ENCODE assay signal across 9 mouse cellular contexts in the genomic region with DNA sequence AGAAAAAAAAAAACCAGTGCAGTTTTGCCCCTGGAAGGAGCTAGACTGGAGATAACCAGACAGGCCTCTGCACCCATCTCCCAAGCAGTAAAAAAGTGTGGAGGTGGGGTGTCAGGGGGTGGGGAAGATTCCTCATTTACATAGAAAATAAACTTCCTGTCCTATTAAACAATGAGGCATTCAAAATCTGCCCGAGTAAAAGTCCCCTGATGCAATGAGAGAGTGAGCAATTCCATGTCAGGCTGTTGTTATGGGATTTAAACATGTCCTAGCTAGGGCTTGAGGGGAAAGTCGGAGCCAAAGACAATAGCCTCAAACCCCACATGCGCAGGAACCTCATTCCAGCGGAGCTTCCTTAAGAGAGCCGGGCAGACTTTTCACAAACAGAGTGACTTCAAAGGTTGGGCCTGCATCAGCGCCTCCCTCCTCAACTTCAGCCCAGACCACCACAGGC. TPM values are rescaled to one million over a fixed set of nuclear protein-coding genes. Genes with fewer than 3 reads are reported as not detected.
DNase-seq lines count a peak whose midpoint lies in the region; ATAC-seq lines count a peak whose summit lies in the region.
"Had no signal": no experiment of that assay in that cellular context is flagged by ENCODE, and none has a peak within 500 bp of the region (broad histone marks: within the 10 kb centered on the region; RNA-seq: fewer than 3 reads in every experiment).

No protein-coding gene starts in this region.

- ATAC-seq in hindbrain, embryonic 11.5 days (ENCODE audit: low FRiP score), result no peak
- ATAC-seq in hindbrain, embryonic 13.5 days (ENCODE audit: low FRiP score), result no peak
- ATAC-seq in embryonic facial prominence, embryonic 13.5 days (ENCODE audit: insufficient number of reproducible peaks, insufficient read depth, low FRiP score, low TSS enrichment, low read depth), result no peak
- ATAC-seq in limb, embryonic 15.5 days (ENCODE audit: insufficient number of reproducible peaks, low FRiP score, low TSS enrichment, low read depth), result no peak

- no peaks in the 10 kb centered on the region for H3K36me3 ChIP-seq in hindbrain, embryonic 11.5 days (ENCODE audit: control insufficient read depth, insufficient read depth, low read length)
- no peaks in the 10 kb centered on the region for H3K36me3 ChIP-seq in hindbrain, embryonic 13.5 days
- H3K36me3 ChIP-seq in embryonic facial prominence, embryonic 13.5 days, result no peaks in the 10 kb centered on the region
- H3K36me3 ChIP-seq in limb, embryonic 15.5 days, result no peaks in the 10 kb centered on the region

- no peaks in the 10 kb centered on the region for H3K9me3 ChIP-seq in hindbrain, embryonic 11.5 days (ENCODE audit: control insufficient read depth, low read length)
- H3K9me3 ChIP-seq in hindbrain, embryonic 13.5 days, result no peaks in the 10 kb centered on the region
- no peaks in the 10 kb centered on the region for H3K9me3 ChIP-seq in embryonic facial prominence, embryonic 13.5 days
- no peaks in the 10 kb centered on the region for H3K9me3 ChIP-seq in limb, embryonic 15.5 days

- H3K9ac ChIP-seq in hindbrain, embryonic 11.5 days (ENCODE audit: low read depth, low read length), result no peak overlapping the region
- no peak overlapping the region for H3K9ac ChIP-seq in hindbrain, embryonic 13.5 days
- no peak overlapping the region for H3K9ac ChIP-seq in embryonic facial prominence, embryonic 13.5 days
- no peak overlapping the region for H3K9ac ChIP-seq in limb, embryonic 15.5 days

- WGBS in hindbrain, embryonic 11.5 days, result 24% methylated on average over 6 of the region's 6 CpGs
- WGBS in hindbrain, embryonic 13.5 days, result 21% methylated on average over 6 of the region's 6 CpGs
- 1% methylated on average over 6 of the region's 6 CpGs for whole genome bisulfite sequencing in embryonic facial prominence, embryonic 13.5 days
- 15% methylated on average over 6 of the region's 6 CpGs for WGBS in limb, embryonic 15.5 days

- no peak overlapping the region for H3K4me2 ChIP-seq in hindbrain, embryonic 11.5 days (replicated peaks; ENCODE audit: low read depth, low read length)
- no peak overlapping the region for H3K4me2 ChIP-seq in hindbrain, embryonic 13.5 days
- peak overlapping the region; percentile 53 for H3K4me2 ChIP-seq in embryonic facial prominence, embryonic 13.5 days
- peak overlapping the region; percentile 24; the same call in 1 of the 2 replicates for H3K4me2 ChIP-seq in limb, embryonic 15.5 days

- peak; percentile 25 for DNase-seq in hindbrain, embryonic 11.5 days (ENCODE audit: low spot score)
- DNase-seq in ES-CJ7 (ENCODE audit: low read depth, low spot score), result peak; percentile 27
- DNase-seq in testis, postnatal 14 days (ENCODE audit: low spot score), result no peak
- DNase-seq in left cerebral cortex, adult 8-10 months (ENCODE audit: low spot score in 2 of 2), result no peak
- no peak for DNase-seq in right cerebral cortex, postnatal 36 days (ENCODE audit: low spot score in 2 of 2)
- DNase-seq: thymus, postnatal 14 days had no signal

- H3K4me1 ChIP-seq in hindbrain, embryonic 11.5 days (replicated peaks; ENCODE audit: control insufficient read depth, insufficient read depth, low read length), result no peaks in the 10 kb centered on the region
- H3K4me1 ChIP-seq in hindbrain, embryonic 13.5 days (replicated peaks), result peaks cover 4% of the 10 kb centered on the region; the same call in 1 of the 2 replicates
- peaks cover 44% of the 10 kb centered on the region for H3K4me1 ChIP-seq in embryonic facial prominence, embryonic 13.5 days
- H3K4me1 ChIP-seq in limb, embryonic 15.5 days, result peaks cover 24% of the 10 kb centered on the region

- H3K27ac ChIP-seq in hindbrain, embryonic 11.5 days (ENCODE audit: low read depth, low read length), result no peak overlapping the region; the same call in 1 of the 2 replicates
- no peak overlapping the region; the same call in 1 of the 2 replicates for H3K27ac ChIP-seq in hindbrain, embryonic 13.5 days
- H3K27ac ChIP-seq in embryonic facial prominence, embryonic 13.5 days, result peak overlapping the region; percentile 88
- peak overlapping the region; percentile 86 for H3K27ac ChIP-seq in limb, embryonic 15.5 days

- no peak overlapping the region for H3K4me3 ChIP-seq in hindbrain, embryonic 11.5 days (ENCODE audit: low read depth, low read length)
- H3K4me3 ChIP-seq in hindbrain, embryonic 13.5 days, result no peak overlapping the region
- no peak overlapping the region for H3K4me3 ChIP-seq in embryonic facial prominence, embryonic 13.5 days
- no peak overlapping the region for H3K4me3 ChIP-seq in limb, embryonic 15.5 days

- H3K27me3 ChIP-seq in hindbrain, embryonic 11.5 days (ENCODE audit: control insufficient read depth, insufficient read depth, low read length), result no peaks in the 10 kb centered on the region
- no peaks in the 10 kb centered on the region for H3K27me3 ChIP-seq in hindbrain, embryonic 13.5 days
- H3K27me3 ChIP-seq in embryonic facial prominence, embryonic 13.5 days, result no peaks in the 10 kb centered on the region
- H3K27me3 ChIP-seq in limb, embryonic 15.5 days, result no peaks in the 10 kb centered on the region

RNA-seq across cellular contexts. Expression of a gene that starts 50.7 kb away (rescaled TPM):
- polyA plus RNA-seq in hindbrain, embryonic 11.5 days (2014; fragmentation: Nextera tagmentation; extraction: Ambion mirVana), result not detected in 2 replicates
- 0.08 TPM in 1 of 2 replicates, not detected in the other for polyA plus RNA-seq in hindbrain, embryonic 13.5 days (2015; fragmentation: Nextera tagmentation; extraction: Ambion mirVana)
- 0.15 and 0.18 TPM in 2 replicates for polyA plus RNA-seq in embryonic facial prominence, embryonic 13.5 days (2015; fragmentation: Nextera tagmentation; extraction: Ambion mirVana)
- polyA plus RNA-seq in limb, embryonic 15.5 days (2015; fragmentation: Nextera tagmentation; extraction: Ambion mirVana), result 0.49 and 0.53 TPM in 2 replicates
- total RNA-seq in left cerebral cortex, adult 8-10 months (2022), result 1 to 10 TPM in 1 of 4 experiments, under 1 TPM in 3; 0.66 to 1.3 (median 0.94) TPM

Comparison
In these comparisons a context has a peak if more than half of its experiments do, and no peak if none do; other contexts are left out.
1. DNase-seq: peak in hindbrain, embryonic 11.5 days (single experiment) and ES-CJ7 (single experiment); none in testis, postnatal 14 days (single experiment), left cerebral cortex, adult 8-10 months (0 of 2) and right cerebral cortex, postnatal 36 days (0 of 2).
2. H3K27ac ChIP-seq: peak in embryonic facial prominence, embryonic 13.5 days (single experiment) and limb, embryonic 15.5 days (single experiment); none in hindbrain, embryonic 11.5 days (single experiment) and hindbrain, embryonic 13.5 days (single experiment).
3. H3K4me2 ChIP-seq: peak in embryonic facial prominence, embryonic 13.5 days (single experiment) and limb, embryonic 15.5 days (single experiment); none in hindbrain, embryonic 11.5 days (single experiment) and hindbrain, embryonic 13.5 days (single experiment).